Mouse (Mus musculus) stomach, embryonic 15.5 days (tissue): ENCODE measurements around the gene Bcl2l10. TPM values are rescaled to one million over a fixed set of nuclear protein-coding genes. Genes with fewer than 3 reads are reported as not detected.

Experiments used
- ATAC-seq: fragments of 200-750 bp; cut with Nextera tagmentation; 2 replicates; pipeline ENCODE4 v1.8.0; 2017; ENCODE audit warnings: low read depth, moderate number of reproducible peaks, moderate TSS enrichment; ENCODE audit not compliant: insufficient read depth, low FRiP score
- H3K27ac ChIP-seq: fragments of 300-500 bp; sonication (generic); 2 replicates; pipeline ENCODE4 v1.5.1; 2015; ENCODE audit warnings: mild to moderate bottlenecking, inconsistent platforms
- H3K27me3 ChIP-seq: fragments of 300-500 bp; sonication (generic); replicated peaks from 2 replicates; pipeline ENCODE4 v1.6.1; 2015; ENCODE audit warnings: inconsistent platforms
- H3K36me3 ChIP-seq: fragments of 300-500 bp; sonication (generic); 2 replicates; pipeline ENCODE4 v1.6.1; 2015; ENCODE audit warnings: inconsistent platforms
- H3K4me1 ChIP-seq: fragments of 300-500 bp; sonication (generic); 2 replicates; pipeline ENCODE4 v1.6.1; 2015; ENCODE audit warnings: inconsistent platforms
- H3K4me2 ChIP-seq: fragments of 300-500 bp; sonication (generic); 2 replicates; pipeline ENCODE4 v1.6.1; 2015; ENCODE audit warnings: mild to moderate bottlenecking, inconsistent platforms
- H3K4me3 ChIP-seq: fragments of 300-500 bp; sonication (generic); replicated peaks from 2 replicates; pipeline ENCODE4 v1.5.1; 2015; ENCODE audit warnings: inconsistent platforms
- H3K9ac ChIP-seq: fragments of 300-500 bp; sonication (generic); 2 replicates; pipeline ENCODE4 v1.6.1; 2015; ENCODE audit warnings: inconsistent platforms
- H3K9me3 ChIP-seq: fragments of 300-500 bp; sonication (generic); 2 replicates; pipeline ENCODE4 v1.6.1; 2016; ENCODE audit warnings: inconsistent platforms
- WGBS: fragments of 180-500 bp; shearing (Covaris S2); methylation state at CpG from one replicate; pipeline ENCODE4 v1.1.7; 2015; 5-methylcytosine and 5-hydroxymethylcytosine counted together
- polyA plus RNA-seq: library from polyadenylated mRNA; unstranded; fragments of >200 nt; fragmentation: Nextera tagmentation; extraction: Ambion mirVana; gene quantifications from 2 replicates; pipeline ENCODE4 v1.2.1, GENCODE M21; 2015

The Bcl2l10 gene
- polyA plus RNA-seq, 1 experiment from 2014 or later: not detected

DNA sequence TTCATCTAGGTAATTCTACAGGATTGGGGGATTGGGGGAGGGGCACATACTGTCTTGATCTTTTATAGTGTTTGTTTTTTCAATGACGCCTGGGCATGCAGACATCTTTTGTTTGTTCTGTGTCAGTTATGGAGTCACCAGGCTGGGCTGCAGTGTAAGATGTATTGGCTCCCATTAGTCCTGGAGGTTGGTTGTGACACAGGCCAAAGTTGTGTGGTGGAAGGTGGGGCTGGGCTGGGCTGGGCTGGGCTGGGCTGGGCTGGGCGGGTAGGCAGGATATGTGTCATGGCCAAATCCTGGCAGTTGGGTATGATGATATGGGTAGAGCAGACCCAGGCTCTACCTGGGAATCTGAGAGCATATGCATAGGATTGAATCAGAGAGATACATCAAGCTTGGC lies 31.2 kb downstream of the Bcl2l10 start:
- WGBS: 65% methylated on average over 2 of the region's 2 CpGs

DNA sequence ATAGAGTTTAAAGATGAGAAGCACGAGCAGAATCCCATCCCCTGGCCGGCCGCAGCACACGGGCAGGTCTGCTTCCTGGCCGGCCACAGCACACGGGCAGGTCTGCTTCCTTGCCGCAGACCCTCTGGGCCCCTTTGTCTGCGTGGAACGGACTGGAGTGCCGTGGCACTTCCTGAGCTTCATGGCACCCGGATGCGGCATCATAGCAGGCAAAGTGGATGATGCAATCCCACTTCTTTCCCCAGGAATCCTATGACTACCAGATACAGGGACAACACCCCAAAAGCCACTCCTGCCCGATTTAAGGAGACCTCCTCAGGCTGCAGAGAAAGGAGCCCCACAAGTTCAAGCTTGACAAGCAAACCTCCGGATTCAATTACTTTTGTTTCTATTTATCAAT lies 35.3 kb downstream of the Bcl2l10 start:
- no peak overlapping the region for H3K4me3 ChIP-seq
- WGBS: 90% methylated on average over 14 of the region's 14 CpGs
- no peak for ATAC-seq

More for the DNA sequence above, 31.2 kb downstream of the Bcl2l10 start:
- no peaks in the 10 kb centered on the region for H3K9me3 ChIP-seq
- no peak overlapping the region for H3K4me2 ChIP-seq
- H3K4me3 ChIP-seq: no peak overlapping the region
- ATAC-seq: no peak; the same call in 1 of the 2 replicates
- no peak overlapping the region for H3K27ac ChIP-seq
- no peaks in the 10 kb centered on the region for H3K36me3 ChIP-seq
- no peaks in the 10 kb centered on the region for H3K4me1 ChIP-seq
- no peak overlapping the region for H3K9ac ChIP-seq
- H3K27me3 ChIP-seq: no peaks in the 10 kb centered on the region

DNA sequence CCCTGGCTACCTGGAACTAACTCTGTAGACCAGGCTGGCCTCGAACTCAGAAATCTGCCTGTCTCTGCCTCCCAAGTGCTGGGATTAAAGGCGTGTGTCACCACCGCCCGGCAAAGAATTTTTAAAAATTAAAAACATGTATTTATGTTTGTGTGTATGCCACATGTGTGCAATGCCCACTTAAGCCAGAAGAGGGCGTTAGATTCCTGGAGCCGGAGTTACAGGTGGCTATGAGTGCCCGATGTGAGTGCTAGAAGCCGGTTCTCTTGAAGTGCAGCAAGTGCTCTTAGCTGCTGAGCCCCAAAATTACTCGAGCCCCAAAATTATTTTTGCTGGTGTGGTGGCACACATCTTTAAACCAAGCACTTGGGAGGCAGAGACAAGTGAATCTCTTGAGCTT lies 36.2 kb downstream of the Bcl2l10 start:
- ATAC-seq: no peak
- no peak overlapping the region for H3K27ac ChIP-seq
- no peak overlapping the region for H3K4me2 ChIP-seq
- peaks cover 5% of the 10 kb centered on the region for H3K36me3 ChIP-seq
- H3K4me3 ChIP-seq: no peak overlapping the region
- no peaks in the 10 kb centered on the region for H3K9me3 ChIP-seq
- H3K27me3 ChIP-seq: no peaks in the 10 kb centered on the region
- 82% methylated on average over 9 of the region's 9 CpGs for WGBS
- H3K4me1 ChIP-seq: no peaks in the 10 kb centered on the region
- no peak overlapping the region for H3K9ac ChIP-seq

More for the DNA sequence above, 35.3 kb downstream of the Bcl2l10 start:
- H3K27me3 ChIP-seq: no peaks in the 10 kb centered on the region
- no peak overlapping the region for H3K9ac ChIP-seq
- no peaks in the 10 kb centered on the region for H3K36me3 ChIP-seq
- H3K27ac ChIP-seq: no peak overlapping the region
- no peak overlapping the region for H3K4me2 ChIP-seq
- no peaks in the 10 kb centered on the region for H3K4me1 ChIP-seq
- H3K9me3 ChIP-seq: no peaks in the 10 kb centered on the region

DNA sequence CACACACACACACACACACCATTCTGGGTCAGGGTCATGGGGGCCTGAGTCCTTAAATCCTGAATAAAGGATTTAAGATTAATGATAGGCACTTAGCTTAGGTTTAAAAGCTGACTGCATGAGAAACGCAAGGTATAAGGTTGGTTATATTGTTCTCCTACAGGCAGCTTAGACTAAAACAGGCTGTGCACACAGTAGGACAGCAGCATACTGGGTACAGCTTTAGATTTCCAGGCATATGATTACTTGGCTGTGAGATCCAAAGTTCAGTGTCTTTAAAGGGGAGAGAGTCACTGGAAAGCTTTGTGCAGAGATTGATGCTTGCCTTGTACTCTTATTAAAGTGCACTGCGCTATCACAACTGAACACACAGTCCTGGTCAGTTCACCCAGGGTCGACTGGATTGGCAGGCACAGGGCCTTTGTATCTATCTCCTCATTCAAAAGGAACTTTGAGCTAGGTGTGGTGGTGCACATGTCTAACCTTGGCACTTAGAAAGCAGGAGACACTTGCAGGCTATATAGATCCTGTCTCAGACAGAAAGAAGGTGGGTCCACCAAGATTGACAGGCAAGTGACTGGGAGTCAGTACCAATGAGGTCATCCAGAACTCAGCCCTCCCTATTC lies 36.9 kb downstream of the Bcl2l10 start:
- no peaks in the 10 kb centered on the region for H3K4me1 ChIP-seq
- no peak overlapping the region for H3K9ac ChIP-seq
- no peak for ATAC-seq
- no peaks in the 10 kb centered on the region for H3K9me3 ChIP-seq
- H3K36me3 ChIP-seq: peaks cover 12% of the 10 kb centered on the region
- H3K4me2 ChIP-seq: no peak overlapping the region
- 76% methylated on average over 3 of the region's 3 CpGs for WGBS
- no peak overlapping the region for H3K4me3 ChIP-seq
- no peak overlapping the region for H3K27ac ChIP-seq
- no peaks in the 10 kb centered on the region for H3K27me3 ChIP-seq

DNA sequence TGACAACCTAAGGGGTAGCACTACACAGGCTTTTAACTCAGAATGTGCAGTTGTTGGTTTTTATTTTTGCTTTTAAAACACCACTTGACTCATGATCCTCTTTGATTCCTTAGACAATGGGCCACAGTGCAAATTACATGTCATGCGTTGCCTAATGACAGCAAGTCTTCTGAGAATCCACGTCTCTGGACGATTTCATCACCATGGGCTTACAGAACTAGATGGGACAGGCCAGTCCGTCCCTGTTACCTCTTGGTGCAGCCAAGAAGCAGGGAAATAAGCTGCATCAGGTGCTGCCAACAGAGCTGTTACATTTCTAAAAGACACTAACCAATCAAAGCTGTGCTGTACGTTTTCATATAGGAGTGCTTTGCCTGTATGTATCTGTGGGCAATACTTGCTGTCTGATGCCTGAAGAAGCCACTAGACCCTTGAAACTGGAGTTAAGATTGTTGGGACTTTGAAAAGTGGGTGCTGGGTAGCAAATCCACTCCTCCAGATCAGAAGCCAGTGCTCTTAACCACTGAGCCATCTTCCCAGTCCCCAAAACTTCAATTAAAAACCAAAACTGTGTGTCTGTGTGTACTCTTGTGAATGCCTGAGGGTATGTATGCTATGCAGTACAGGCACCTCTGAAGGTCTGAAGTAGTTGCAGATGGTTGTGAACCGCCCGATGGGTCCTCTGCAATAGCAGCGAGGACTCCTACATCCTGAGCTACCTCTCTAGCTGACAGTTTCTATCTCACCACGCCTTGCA lies 37.8 kb downstream of the Bcl2l10 start:
- Histone ChIP-seq H3K4me1 (no peaks in the 10 kb centered on the region), H3K9ac (no peak overlapping the region), H3K9me3 (no peaks in the 10 kb centered on the region), H3K36me3 (peaks cover 16% of the 10 kb centered on the region), H3K27me3 (no peaks in the 10 kb centered on the region), H3K4me3 (no peak overlapping the region), H3K4me2 (no peak overlapping the region), H3K27ac (no peak overlapping the region)
- ATAC-seq: no peak
- WGBS: 76% methylated on average over 9 of the region's 9 CpGs

DNA sequence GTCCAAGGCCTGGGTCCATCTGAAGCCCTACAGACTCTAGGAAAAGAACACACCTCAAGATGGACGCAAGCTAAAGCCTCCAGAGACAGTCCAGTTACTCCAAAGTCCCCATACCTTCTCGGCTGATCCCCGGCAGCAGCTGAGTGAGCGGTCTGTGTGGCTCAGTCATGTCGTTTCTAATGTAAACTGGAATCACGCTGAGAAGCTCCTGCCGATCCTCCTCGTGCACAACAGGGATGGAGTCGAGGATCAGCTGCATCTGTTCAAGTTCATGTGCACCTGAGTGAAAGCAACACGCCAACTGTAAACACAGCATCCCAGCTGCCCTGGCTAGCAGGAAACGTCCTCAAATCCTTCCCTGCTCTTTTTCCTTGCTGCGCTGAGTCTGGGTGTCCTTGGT lies 45.7 kb downstream of the Bcl2l10 start:
- H3K4me1 ChIP-seq: no peaks in the 10 kb centered on the region
- H3K36me3 ChIP-seq: peaks cover 48% of the 10 kb centered on the region
- no peak for ATAC-seq
- no peak overlapping the region for H3K27ac ChIP-seq
- H3K27me3 ChIP-seq: no peaks in the 10 kb centered on the region
- no peak overlapping the region for H3K4me2 ChIP-seq
- H3K9me3 ChIP-seq: no peaks in the 10 kb centered on the region
- WGBS: 73% methylated on average over 12 of the region's 12 CpGs
- H3K9ac ChIP-seq: no peak overlapping the region
- no peak overlapping the region for H3K4me3 ChIP-seq

DNA sequence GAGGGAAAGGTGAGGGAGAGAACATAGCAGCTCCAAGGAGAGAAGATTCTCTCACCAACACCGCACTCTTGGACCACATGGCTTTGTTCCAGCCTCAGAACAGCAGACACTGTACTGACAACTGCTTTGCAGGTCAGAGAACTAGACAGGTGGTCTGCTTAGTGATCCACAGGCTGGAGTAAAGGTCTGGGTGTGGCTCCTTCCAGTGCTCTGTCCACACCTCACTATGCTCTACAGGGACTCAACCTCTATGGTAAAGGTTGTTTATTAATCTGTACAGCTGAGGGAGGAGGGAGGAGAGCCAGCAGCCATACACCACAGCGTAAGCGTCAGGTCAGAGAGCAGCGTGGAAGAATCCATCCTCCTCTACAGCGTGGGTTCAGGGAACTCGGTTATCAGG lies 48.4 kb downstream of the Bcl2l10 start:
- ATAC-seq: no peak
- Histone ChIP-seq H3K4me2 (no peak overlapping the region), H3K4me1 (0 out of 2 replicates have a peak, but pooled peaks cover 5% of the 10 kb centered on the region), H3K9ac (no peak overlapping the region), H3K27me3 (no peaks in the 10 kb centered on the region), H3K36me3 (peaks cover 32% of the 10 kb centered on the region), H3K9me3 (no peaks in the 10 kb centered on the region), H3K27ac (no peak overlapping the region), H3K4me3 (no peak overlapping the region)
- WGBS: 73% methylated on average over 6 of the region's 6 CpGs

DNA sequence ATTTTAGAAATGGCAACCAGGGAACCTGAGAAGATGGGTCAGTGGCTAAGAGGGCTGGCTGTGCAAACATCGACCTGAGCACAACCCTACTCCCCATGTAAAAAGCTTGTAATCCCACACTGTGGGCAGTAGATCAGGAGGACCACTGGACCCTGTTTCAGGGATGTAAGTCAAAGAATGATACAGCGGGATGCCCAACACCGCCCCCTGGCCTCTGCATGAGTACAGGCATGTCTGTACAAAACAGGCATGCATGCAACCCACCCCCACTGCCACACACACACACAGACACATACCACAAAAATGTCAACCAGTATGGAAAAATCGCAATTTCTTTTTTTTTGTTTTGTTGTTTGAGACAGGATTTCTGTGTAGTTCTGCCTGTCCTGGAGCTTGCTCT lies 51.5 kb downstream of the Bcl2l10 start:
- Histone ChIP-seq H3K4me1 (peaks cover 17% of the 10 kb centered on the region), H3K27me3 (no peaks in the 10 kb centered on the region), H3K4me3 (no peak overlapping the region), H3K4me2 (no peak overlapping the region), H3K9me3 (no peaks in the 10 kb centered on the region), H3K27ac (no peak overlapping the region), H3K9ac (no peak overlapping the region), H3K36me3 (peaks cover 20% of the 10 kb centered on the region)
- 92% methylated on average over 4 of the region's 4 CpGs for WGBS
- no peak for ATAC-seq

DNA sequence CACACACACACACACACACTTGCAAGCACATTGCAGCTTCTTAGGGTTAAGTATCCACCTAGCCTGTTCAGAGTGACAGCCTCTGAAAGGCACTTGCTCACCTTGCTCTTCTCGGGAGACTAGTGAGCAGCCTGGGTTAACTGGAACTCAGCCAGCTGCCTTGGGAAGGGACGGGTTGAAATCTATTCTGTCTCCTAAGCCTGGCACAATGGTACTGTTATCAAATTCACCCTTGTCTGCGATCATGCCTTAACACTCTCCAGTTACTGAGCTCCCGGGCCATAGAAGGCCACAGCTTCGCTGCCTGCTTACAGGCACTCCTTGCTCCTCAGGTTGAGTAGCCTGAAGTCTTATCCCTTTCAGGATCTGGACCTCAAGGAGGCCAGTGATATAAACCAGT lies 53.1 kb downstream of the Bcl2l10 start:
- 56% methylated on average over 5 of the region's 5 CpGs for whole genome bisulfite sequencing
- no peak for ATAC-seq

More for the DNA sequence above, 53.1 kb downstream of the Bcl2l10 start:
- peaks cover 17% of the 10 kb centered on the region for H3K4me1 ChIP-seq
- H3K4me3 ChIP-seq: no peak overlapping the region
- H3K27me3 ChIP-seq: no peaks in the 10 kb centered on the region
- H3K9me3 ChIP-seq: no peaks in the 10 kb centered on the region
- H3K36me3 ChIP-seq: peaks cover 14% of the 10 kb centered on the region
- H3K9ac ChIP-seq: no peak overlapping the region
- H3K27ac ChIP-seq: no peak overlapping the region
- no peak overlapping the region for H3K4me2 ChIP-seq

Other genes with a start within 250 kb of the Bcl2l10 start
- 11.3 and 12.4 TPM in 2 replicates for gene Myo5c, start 115.7 kb upstream of the Bcl2l10 start, polyA plus RNA-seq
- 18.9 and 20.5 TPM in 2 replicates for gene Gnb5, start 41.5 kb upstream of the Bcl2l10 start, polyA plus RNA-seq
- 48.8 and 51.1 TPM in 2 replicates for gene Mapk6, start 62.2 kb downstream of the Bcl2l10 start, polyA plus RNA-seq
- 38.8 and 39.3 TPM in 2 replicates for gene Leo1, start 93.8 kb downstream of the Bcl2l10 start, polyA plus RNA-seq
- gene Tmod3, start 211.9 kb downstream of the Bcl2l10 start, polyA plus RNA-seq: 138 and 153 TPM in 2 replicates